Mouse (Mus musculus) monocyte, adult 5-6 weeks (primary cell): ENCODE results near the gene Csf2ra. TPM values are rescaled to one million over a fixed set of nuclear protein-coding genes. Genes with fewer than 3 reads are reported as not detected.
"Not testable (repeated sequence)": the region's sequence is repeated elsewhere in the genome, so short reads cannot be mapped to it uniquely, and the experiment has no call there.

Experiments
- ATAC-seq: fragments of 153-309, 156-312 bp; replicated peaks from 2 replicates; pipeline ENCODE4 v1.8.0; 2017; ENCODE audit warnings: mild to moderate bottlenecking; ENCODE audit not compliant: low TSS enrichment, insufficient number of reproducible peaks, severe bottlenecking, poor library complexity, low FRiP score
- total RNA-seq: library from RNA; stranded (forward); fragments of 200-1000, 200-491, 200-594 nt; gene quantifications from 3 replicates; pipeline ENCODE4 v1.2.3, GENCODE M21; 2017

Csf2ra gene
- total RNA-seq = 128 to 198 TPM (median 148 TPM) in 3 replicates

- ATAC-seq = peak; percentile 38
Measured at GRCm38 (mm10) chr19:61227941-61228701, at the start of gene Csf2ra. Gene Csf2ra (minus strand): TSS chr19:61228429.

GRCm38 (mm10) chr19:61275446-61275845 is 47.2 kb upstream of the Csf2ra start:
- no peak for ATAC-seq

- not testable (repeated sequence) for ATAC-seq
Measured at GRCm38 (mm10) chr19:61269141-61269540, 40.9 kb upstream of the Csf2ra start.

- no peak for ATAC-seq
Measured at GRCm38 (mm10) chr19:61267141-61267540, 38.9 kb upstream of the Csf2ra start.

GRCm38 (mm10) chr19:61266651-61267050 is 38.4 kb upstream of the Csf2ra start:
- no peak for ATAC-seq

- no peak for ATAC-seq
Measured at GRCm38 (mm10) chr19:61266246-61266615, 38.0 kb upstream of the Csf2ra start.

- peak; percentile 83 for ATAC-seq
Measured at GRCm38 (mm10) chr19:61265349-61266245, 37.4 kb upstream of the Csf2ra start.

- no peak for ATAC-seq
Measured at GRCm38 (mm10) chr19:61264933-61265332, 36.7 kb upstream of the Csf2ra start.

GRCm38 (mm10) chr19:61264227-61264626 is 36.0 kb upstream of the Csf2ra start:
- no peak for ATAC-seq

- ATAC-seq = no peak
Measured at GRCm38 (mm10) chr19:61261241-61261640, 33.0 kb upstream of the Csf2ra start.

- no peak for ATAC-seq
Measured at GRCm38 (mm10) chr19:61257733-61258132, 29.5 kb upstream of the Csf2ra start.

GRCm38 (mm10) chr19:61256166-61256887 is 28.1 kb upstream of the Csf2ra start:
- ATAC-seq = no peak

GRCm38 (mm10) chr19:61247334-61247733 is 19.1 kb upstream of the Csf2ra start:
- ATAC-seq = not testable (repeated sequence)

- peak; percentile 97 for ATAC-seq
Measured at GRCm38 (mm10) chr19:61244721-61245436, 16.6 kb upstream of the Csf2ra start.

GRCm38 (mm10) chr19:61237967-61238366 is 9.7 kb upstream of the Csf2ra start:
- ATAC-seq = no peak

GRCm38 (mm10) chr19:61234532-61234931 is 6.3 kb upstream of the Csf2ra start:
- ATAC-seq = no peak

GRCm38 (mm10) chr19:61226928-61227854 is 1.0 kb downstream of the Csf2ra start:
- ATAC-seq = peak; percentile 51
